Mouse (Mus musculus): ENCODE data around the gene Grb10.

Grb10 gene

GRCm38 (mm10) chr11:11943240-11944081 is 95.0 kb downstream of the Grb10 start:
- no peak for DNase-seq

DNA sequence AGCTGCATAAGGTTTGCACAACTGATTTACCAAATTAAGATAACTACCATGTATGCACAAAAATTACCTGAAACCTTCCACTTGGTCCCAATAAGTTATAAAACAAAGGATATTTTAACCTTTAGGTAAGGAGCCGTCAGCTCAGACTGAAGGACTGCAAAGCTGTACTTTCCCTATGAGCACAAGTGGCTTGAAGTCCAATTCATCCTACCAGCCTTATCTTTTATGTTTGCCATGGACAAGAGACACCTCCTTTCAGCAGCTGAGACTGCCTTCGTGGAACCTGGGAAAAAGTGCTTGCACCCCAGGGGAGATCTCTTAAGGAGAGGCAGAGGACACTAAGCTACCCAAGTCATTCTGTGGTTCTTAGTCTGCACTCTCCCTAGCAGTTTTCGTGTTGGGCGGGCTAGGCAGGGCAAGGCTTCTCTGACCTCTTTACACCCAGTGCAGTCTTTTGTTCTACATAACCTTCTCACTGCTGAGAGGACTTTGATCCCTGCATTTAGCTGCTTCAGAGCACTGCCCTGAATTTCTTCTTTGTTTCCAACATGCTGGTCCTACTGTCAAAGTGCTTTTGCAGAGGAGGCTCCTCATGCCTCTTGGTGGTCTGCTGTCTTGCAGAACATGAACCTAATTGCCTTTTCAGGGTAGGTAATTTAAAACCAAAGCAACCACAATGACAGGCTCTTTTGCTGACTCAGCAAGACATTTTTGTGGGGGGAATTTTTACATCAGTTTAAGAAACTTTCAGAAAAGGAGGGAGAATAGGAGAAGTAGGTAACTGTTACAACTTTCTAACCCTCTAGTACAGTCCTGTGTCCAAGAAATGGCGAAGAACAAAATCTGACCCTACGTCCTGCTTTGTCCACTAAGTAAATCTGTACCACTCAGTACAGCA is 95.9 kb downstream of the Grb10 start:
- no peak for DNase-seq

- no peak for DNase-seq
Observed at GRCm38 (mm10) chr11:11940833-11941681, 97.4 kb downstream of the Grb10 start.

- DNase-seq, result no peak
Observed at GRCm38 (mm10) chr11:11939611-11940010, 98.9 kb downstream of the Grb10 start.

GRCm38 (mm10) chr11:11938591-11938990 is 99.9 kb downstream of the Grb10 start:
- no peak for DNase-seq

DNA sequence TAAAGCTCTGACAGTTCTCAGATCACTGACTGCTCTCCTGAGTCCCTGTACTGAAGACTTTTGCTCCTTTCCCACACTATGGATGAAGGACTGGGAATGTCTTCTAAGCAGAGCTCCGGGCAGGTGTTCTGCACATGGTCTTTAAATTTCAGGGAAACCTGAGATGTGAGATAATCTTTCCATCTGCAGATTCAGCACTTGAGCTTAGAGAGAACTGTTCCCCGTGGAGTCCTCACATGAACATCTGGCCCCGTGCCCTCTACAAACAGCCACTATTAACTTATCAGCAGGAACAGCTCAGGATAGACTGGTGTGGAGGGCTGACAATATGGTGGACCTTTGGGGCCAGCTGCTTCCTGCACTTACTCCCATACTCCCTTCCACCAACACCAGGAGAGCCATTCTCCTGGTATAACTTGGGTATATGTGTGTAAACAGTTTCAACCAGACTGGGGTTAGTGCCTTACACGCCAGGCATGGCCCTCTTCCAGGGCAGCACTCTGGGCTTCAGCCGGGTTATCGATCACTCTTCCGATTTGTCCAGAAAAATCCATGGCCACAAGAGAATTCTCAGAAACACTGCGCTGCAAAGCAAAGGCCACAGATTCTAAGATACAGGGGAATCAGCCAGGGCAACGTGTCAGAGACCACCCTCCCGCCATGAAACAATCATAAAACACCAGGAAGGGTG is 101.0 kb downstream of the Grb10 start:
- no peak for DNase-seq

DNA sequence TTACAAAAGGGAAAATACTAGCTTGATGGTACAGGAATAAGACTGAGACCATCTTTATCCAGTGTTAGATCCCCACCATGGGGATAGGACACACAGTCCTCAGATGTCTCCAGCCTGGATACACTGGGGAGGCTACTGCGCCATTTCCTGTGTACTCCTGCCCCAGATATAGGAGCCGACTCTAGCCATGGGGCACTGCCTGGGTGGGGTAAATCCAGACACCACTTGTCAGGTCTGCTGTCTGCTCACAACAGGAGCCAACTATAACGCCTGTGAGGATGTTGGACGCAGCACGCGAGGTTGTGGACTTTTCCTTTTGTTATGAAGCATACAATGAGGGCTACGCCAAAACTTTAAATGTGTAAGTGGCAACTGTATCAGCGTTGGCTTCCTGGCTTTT is 103.7 kb downstream of the Grb10 start:
- DNase-seq, result no peak

GRCm38 (mm10) chr11:11932102-11932789 is 106.2 kb downstream of the Grb10 start:
- DNase-seq, result no peak

DNA sequence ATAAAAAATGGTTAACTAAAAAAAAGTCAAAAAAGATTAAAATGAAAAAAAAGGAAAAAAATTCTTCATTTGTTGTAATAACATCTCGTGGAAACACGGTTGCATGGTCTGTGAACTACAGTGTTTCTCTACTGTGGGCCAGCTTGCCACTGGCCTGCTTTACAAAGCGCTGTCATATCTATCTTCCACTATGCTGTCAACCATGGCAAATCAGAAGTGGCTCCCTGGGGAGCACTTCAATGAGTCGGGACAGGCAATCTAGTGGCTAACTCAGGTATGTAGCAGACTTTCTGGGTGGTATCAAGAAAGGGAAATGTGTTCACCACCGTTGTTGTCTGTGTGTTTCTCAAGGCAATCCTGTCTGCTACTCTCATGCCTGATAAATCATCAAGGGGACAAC is 106.8 kb downstream of the Grb10 start:
- no peak for DNase-seq

DNA sequence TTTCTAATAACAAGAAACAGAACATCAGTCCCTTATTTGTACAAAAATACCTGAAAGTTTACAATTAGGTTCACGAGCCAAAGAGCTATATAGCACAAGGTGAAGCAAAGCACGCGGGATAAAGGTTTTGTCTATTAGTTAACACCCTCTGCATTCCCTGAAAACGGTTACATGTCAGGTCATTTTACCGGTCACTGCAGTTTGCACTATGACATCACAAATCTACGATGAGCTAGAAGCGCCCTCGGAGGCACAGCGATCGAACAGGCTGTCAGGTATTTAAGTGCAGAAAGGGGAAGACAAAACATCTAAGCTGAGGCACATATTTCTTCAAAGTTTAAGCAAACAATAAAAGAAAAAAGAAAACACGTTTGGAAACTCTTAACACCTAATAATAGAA is 108.0 kb downstream of the Grb10 start:
- DNase-seq, result no peak

GRCm38 (mm10) chr11:11929059-11929458 is 109.4 kb downstream of the Grb10 start:
- DNase-seq, result no peak

- no peak for DNase-seq
Observed at GRCm38 (mm10) chr11:11928586-11928985, 109.9 kb downstream of the Grb10 start.

- DNase-seq, result no peak
Observed at GRCm38 (mm10) chr11:11923900-11924299, 114.6 kb downstream of the Grb10 start.

DNA sequence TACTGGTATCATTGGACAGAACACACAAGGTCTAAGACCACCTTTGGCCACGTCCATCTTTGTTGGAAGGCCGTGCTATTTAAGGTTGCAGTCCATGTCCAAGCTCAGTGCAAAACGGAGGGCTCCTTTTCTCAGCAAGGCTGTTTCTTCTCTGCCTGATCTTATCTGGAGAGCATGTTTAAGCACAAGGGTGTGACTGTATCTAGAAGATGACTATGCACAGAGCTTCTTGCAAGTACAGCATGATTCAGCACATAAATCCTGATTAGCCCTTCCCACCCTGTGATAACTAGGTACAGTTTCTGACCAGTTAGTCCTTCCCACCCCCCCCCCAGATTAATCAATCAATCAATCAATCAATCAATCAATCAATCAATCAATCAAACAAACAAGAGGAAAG is 115.1 kb downstream of the Grb10 start:
- DNase-seq, result no peak

GRCm38 (mm10) chr11:11922106-11922505 is 116.4 kb downstream of the Grb10 start:
- no peak for DNase-seq

- no peak for DNase-seq
Observed at GRCm38 (mm10) chr11:11907703-11908413, 130.6 kb downstream of the Grb10 start.

DNA sequence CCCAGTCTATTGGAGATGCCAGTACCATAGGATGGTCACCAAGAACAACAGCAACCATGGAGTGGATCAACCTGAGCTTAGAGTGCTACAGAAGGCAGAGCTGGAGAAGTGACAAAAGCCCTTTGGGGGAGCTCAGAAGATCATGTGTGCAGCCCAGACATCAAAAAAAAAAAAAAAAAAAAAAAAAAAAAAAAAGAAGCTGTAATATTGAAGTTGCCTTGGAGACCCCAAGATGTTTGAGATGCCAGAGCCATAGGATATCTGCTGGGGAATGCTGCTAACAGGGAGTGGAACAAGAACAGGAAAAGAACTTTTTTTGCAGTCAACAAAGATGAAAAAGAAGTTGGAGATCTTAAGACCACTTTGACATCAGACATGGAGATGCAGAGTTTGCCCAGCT is 133.0 kb downstream of the Grb10 start:
- no peak for DNase-seq

GRCm38 (mm10) chr11:11904995-11905394 is 133.5 kb downstream of the Grb10 start:
- no peak for DNase-seq

DNA sequence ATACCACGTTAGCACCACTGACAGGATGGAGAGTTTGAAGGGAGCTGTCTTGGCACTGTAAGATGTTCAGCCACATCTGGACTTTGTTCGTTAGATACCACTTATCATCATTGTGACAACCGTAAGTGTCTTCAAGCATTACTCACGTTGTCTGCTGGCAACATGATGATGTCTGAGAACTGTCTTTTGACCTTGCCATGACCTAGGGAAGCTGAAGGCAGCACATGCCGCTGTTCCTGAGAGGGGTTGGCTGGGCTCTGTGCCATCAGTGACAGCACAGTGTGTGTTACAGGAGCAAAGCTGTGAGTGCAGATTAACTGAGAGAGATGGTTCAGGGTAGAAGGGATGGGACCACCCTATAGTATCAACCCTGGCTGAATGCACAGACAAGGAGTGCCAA is 137.0 kb downstream of the Grb10 start:
- DNase-seq, result no peak

DNA sequence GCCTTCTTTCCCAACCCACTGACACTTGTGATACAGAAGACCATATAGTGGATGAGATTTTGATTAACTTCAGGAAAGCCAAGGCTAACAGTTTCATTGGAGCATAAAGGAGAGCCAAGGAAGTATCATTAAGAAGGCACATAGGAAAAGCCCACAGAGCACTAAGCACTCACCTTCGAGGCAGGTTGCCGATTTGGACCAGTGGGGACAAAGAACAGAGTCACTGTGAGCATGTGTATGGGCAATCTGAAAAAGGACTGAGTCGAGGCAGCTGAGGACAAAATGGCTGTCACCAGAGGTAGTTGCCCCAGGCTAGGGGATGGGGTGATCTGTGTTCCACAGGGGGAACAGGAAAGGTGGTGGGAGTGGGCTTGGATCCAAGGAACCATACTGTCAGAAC is 140.0 kb downstream of the Grb10 start:
- no peak for DNase-seq
